25 mouse cellular contexts compared by ENCODE assay signal in the genomic region with DNA sequence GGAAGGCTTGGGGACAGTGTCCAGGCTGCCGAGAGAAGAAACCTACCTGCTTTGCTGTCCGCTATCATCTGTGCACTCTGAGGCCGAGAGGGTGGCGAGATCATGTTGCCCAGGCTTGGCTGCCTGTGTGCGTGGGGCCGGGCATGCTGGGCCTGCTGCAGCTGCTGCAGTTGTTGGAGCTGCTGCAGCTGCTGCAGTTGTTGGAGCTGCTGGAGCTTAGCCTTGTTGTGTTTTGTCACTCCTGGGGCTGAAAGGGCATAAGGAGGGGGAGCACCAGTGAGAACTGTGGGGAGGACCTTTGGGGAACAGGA. TPM values are rescaled to one million over a fixed set of nuclear protein-coding genes. Genes with fewer than 3 reads are reported as not detected.
DNase-seq lines count a peak whose midpoint lies in the region; ATAC-seq and TF ChIP-seq lines count a peak whose summit lies in the region.
"Had no signal": no experiment of that assay in that cellular context is flagged by ENCODE, and none has a peak within 500 bp of the region (broad histone marks: within the 10 kb centered on the region; RNA-seq: fewer than 3 reads in every experiment).

No protein-coding gene starts in this region.

- 0 out of 2 replicates have a peak overlapping the region, but pooled peaks have one; percentile 7 for H3K9ac ChIP-seq in liver, embryonic 11.5 days (ENCODE audit: low read depth, low read length)
- no peak overlapping the region for H3K9ac ChIP-seq in liver, postnatal 0 days (replicated peaks)
- peak overlapping the region; percentile 53; the same call in 1 of the 2 replicates for H3K9ac ChIP-seq in limb, embryonic 13.5 days
- H3K9ac ChIP-seq: forebrain, embryonic 15.5 days; heart, embryonic 15.5 days; liver, embryonic 13.5 days; lung, embryonic 14.5 days; neural tube, embryonic 13.5 days had no signal

- intact Hi-C loops in gastrocnemius, postnatal 14 days (cut with DNase I; ENCODE audit: low total_unique reads) = loop anchor here (5.0 kb wide), 1 partner anchor 41 kb away; no protein-coding TSS in a partner anchor

- no peak for ATAC-seq in liver, embryonic 11.5 days (replicated peaks; ENCODE audit: low FRiP score)
- ATAC-seq in liver, postnatal 0 days = no peak
- no peak for ATAC-seq in limb, embryonic 13.5 days (ENCODE audit: low FRiP score, low read depth)
- ATAC-seq: CD4-positive, CD25-positive, alpha-beta regulatory T cell, adult 4 months; forebrain, embryonic 15.5 days; hindbrain, postnatal 0 days; Patski had no signal

- H3K9me3 ChIP-seq in liver, embryonic 11.5 days (ENCODE audit: control insufficient read depth, low read length) = no peaks in the 10 kb centered on the region
- no peaks in the 10 kb centered on the region for H3K9me3 ChIP-seq in liver, postnatal 0 days (ENCODE audit: low read length)
- no peaks in the 10 kb centered on the region for H3K9me3 ChIP-seq in embryonic facial prominence, embryonic 10.5 days
- no peaks in the 10 kb centered on the region for H3K9me3 ChIP-seq in limb, embryonic 13.5 days
- H3K9me3 ChIP-seq: embryonic facial prominence, embryonic 13.5 days; forebrain, embryonic 15.5 days; heart, embryonic 15.5 days; liver, embryonic 13.5 days; neural tube, embryonic 13.5 days had no signal

- H3K27ac ChIP-seq in liver, embryonic 11.5 days (ENCODE audit: low read depth, low read length) = no peak overlapping the region
- H3K27ac ChIP-seq in liver, postnatal 0 days (ENCODE audit: low read depth) = no peak overlapping the region
- peak overlapping the region; percentile 45 for H3K27ac ChIP-seq in embryonic facial prominence, embryonic 10.5 days (replicated peaks)
- no peak overlapping the region for H3K27ac ChIP-seq in limb, embryonic 13.5 days
- H3K27ac ChIP-seq: embryonic facial prominence, embryonic 13.5 days; forebrain, embryonic 15.5 days; heart, adult 2 months; heart, embryonic 15.5 days; hindbrain, postnatal 0 days; kidney, postnatal 0 days; liver, embryonic 13.5 days; macrophage; neural tube, embryonic 13.5 days had no signal

- 0 out of 2 replicates have a peak, but pooled peaks cover 2% of the 10 kb centered on the region for H3K36me3 ChIP-seq in liver, embryonic 11.5 days (ENCODE audit: control insufficient read depth, insufficient read depth, low read length)
- peaks cover 8% of the 10 kb centered on the region; the same call in 1 of the 2 replicates for H3K36me3 ChIP-seq in liver, postnatal 0 days (replicated peaks; ENCODE audit: insufficient read depth, low read length)
- peaks cover 25% of the 10 kb centered on the region for H3K36me3 ChIP-seq in embryonic facial prominence, embryonic 10.5 days (replicated peaks)
- H3K36me3 ChIP-seq in limb, embryonic 13.5 days = peaks cover 15% of the 10 kb centered on the region
- H3K36me3 ChIP-seq: heart, embryonic 15.5 days had no signal

- no peak for TF ChIP-seq CTCF in liver, postnatal 0 days (IDR thresholded peaks at IDR 0.05; ENCODE audit: low read depth)

- H3K27me3 ChIP-seq in liver, embryonic 11.5 days (replicated peaks; ENCODE audit: control insufficient read depth, insufficient read depth, low read length) = peaks cover 11% of the 10 kb centered on the region
- H3K27me3 ChIP-seq in liver, postnatal 0 days (ENCODE audit: insufficient read depth, low read length) = peaks cover 6% of the 10 kb centered on the region; the same call in 1 of the 2 replicates
- H3K27me3 ChIP-seq in embryonic facial prominence, embryonic 10.5 days (replicated peaks; ENCODE audit: low read depth, poor library complexity, severe bottlenecking) = peaks cover 19% of the 10 kb centered on the region
- H3K27me3 ChIP-seq in limb, embryonic 13.5 days = peaks cover 17% of the 10 kb centered on the region
- H3K27me3 ChIP-seq: Patski had no signal

- 81% methylated on average over 6 of the region's 6 CpGs for WGBS in liver, embryonic 11.5 days
- 75% methylated on average over 6 of the region's 6 CpGs for WGBS in liver, postnatal 0 days (ENCODE audit: insufficient replicate concordance)
- 74% methylated on average over 6 of the region's 6 CpGs for WGBS in embryonic facial prominence, embryonic 10.5 days
- 70% methylated on average over 6 of the region's 6 CpGs for WGBS in limb, embryonic 13.5 days

- DNase-seq in gastrocnemius, postnatal 14 days = peak; percentile 36
- DNase-seq in gastrocnemius, adult 8-10 months (ENCODE audit: low spot score in 2 of 2) = no peak
- DNase-seq in liver, embryonic 11.5 days (ENCODE audit: low spot score) = no peak
- no peak for DNase-seq in liver, postnatal 0 days
- DNase-seq in embryonic facial prominence, embryonic 10.5 days (ENCODE audit: low spot score) = no peak
- no peak for DNase-seq in left cerebral cortex, adult 11 months (ENCODE audit: low spot score)
- DNase-seq: cerebellum, adult 11-12 months; cerebellum, postnatal 10 days; gastrocnemius, postnatal 25 days; heart, adult 2 months; kidney, adult 18-20 months; liver, embryonic 13.5 days; lung, embryonic 14.5 days had no signal

- TF ChIP-seq EP300 in liver, postnatal 0 days (IDR thresholded peaks at IDR 0.05; ENCODE audit: low read depth) = no peak

- H3K4me2 ChIP-seq in liver, embryonic 11.5 days = no peak overlapping the region
- no peak overlapping the region for H3K4me2 ChIP-seq in liver, postnatal 0 days (ENCODE audit: low read depth, low read length)
- H3K4me2 ChIP-seq in limb, embryonic 13.5 days (replicated peaks) = no peak overlapping the region
- H3K4me2 ChIP-seq: embryonic facial prominence, embryonic 13.5 days; forebrain, embryonic 15.5 days; heart, embryonic 15.5 days; liver, embryonic 13.5 days; lung, embryonic 14.5 days; neural tube, embryonic 13.5 days had no signal

- H3K4me1 ChIP-seq in liver, embryonic 11.5 days (replicated peaks; ENCODE audit: control insufficient read depth, insufficient read depth, low read length) = peaks cover 10% of the 10 kb centered on the region
- 0 out of 2 replicates have a peak, but pooled peaks cover 2% of the 10 kb centered on the region for H3K4me1 ChIP-seq in liver, postnatal 0 days (ENCODE audit: insufficient read depth)
- H3K4me1 ChIP-seq in embryonic facial prominence, embryonic 10.5 days = peaks cover 38% of the 10 kb centered on the region
- H3K4me1 ChIP-seq in limb, embryonic 13.5 days = peaks cover 16% of the 10 kb centered on the region

- no peak overlapping the region for H3K4me3 ChIP-seq in liver, embryonic 11.5 days (ENCODE audit: low read depth, low read length)
- H3K4me3 ChIP-seq in liver, postnatal 0 days (ENCODE audit: low read depth, low read length) = no peak overlapping the region
- H3K4me3 ChIP-seq in embryonic facial prominence, embryonic 10.5 days = no peak overlapping the region
- H3K4me3 ChIP-seq in limb, embryonic 13.5 days = no peak overlapping the region
- H3K4me3 ChIP-seq: embryonic facial prominence, embryonic 13.5 days; forebrain, embryonic 15.5 days; heart, adult 2 months; heart, embryonic 15.5 days; liver, embryonic 13.5 days; neural tube, embryonic 13.5 days had no signal

RNA-seq across cellular contexts. Expression of gene Ubald2, which starts 8.9 kb away (rescaled TPM):
- total RNA-seq in gastrocnemius, postnatal 14 days (2021) = 10 to 100 TPM; 42.6 to 58.9 TPM
- 10 to 100 TPM; 35.1 to 63.5 (median 47.7) TPM for total RNA-seq in gastrocnemius, adult 8-10 months (2022)
- 78.6 and 80.2 TPM in 2 replicates for polyA plus RNA-seq in liver, embryonic 11.5 days (2014; fragmentation: Nextera tagmentation; extraction: Ambion mirVana)
- 29.2 and 29.8 TPM in 2 replicates for polyA plus RNA-seq in liver, postnatal 0 days (2015; fragmentation: Nextera tagmentation; extraction: Ambion mirVana)
- 43.7 and 46.4 TPM in 2 replicates for polyA plus RNA-seq in embryonic facial prominence, embryonic 10.5 days (2016; fragmentation: Nextera tagmentation; extraction: Ambion mirVana)
- polyA plus RNA-seq in limb, embryonic 13.5 days (2015; fragmentation: Nextera tagmentation; extraction: Ambion mirVana) = 28.2 and 30.2 TPM in 2 replicates

RNA-seq across cellular contexts. Expression of gene Qrich2, which starts 23.2 kb away (rescaled TPM):
- not detected for total RNA-seq in gastrocnemius, postnatal 14 days (2021)
- not detected for total RNA-seq in gastrocnemius, adult 8-10 months (2022)
- 0.16 TPM in 1 of 2 replicates, not detected in the other for polyA plus RNA-seq in liver, embryonic 11.5 days (2014; fragmentation: Nextera tagmentation; extraction: Ambion mirVana)
- polyA plus RNA-seq in liver, postnatal 0 days (2015; fragmentation: Nextera tagmentation; extraction: Ambion mirVana) = 0.06 TPM in 1 of 2 replicates, not detected in the other
- 0.23 and 0.44 TPM in 2 replicates for polyA plus RNA-seq in embryonic facial prominence, embryonic 10.5 days (2016; fragmentation: Nextera tagmentation; extraction: Ambion mirVana)
- polyA plus RNA-seq in limb, embryonic 13.5 days (2015; fragmentation: Nextera tagmentation; extraction: Ambion mirVana) = 0.17 and 0.24 TPM in 2 replicates
- total RNA-seq: adrenal gland, adult 2 months; gastrocnemius, postnatal 25 days; heart, adult 2 months; hematopoietic stem cell, adult 5-6 weeks; hindbrain, postnatal 0 days had no signal
- polyA plus RNA-seq: CD4-positive, CD25-positive, alpha-beta regulatory T cell, adult 4 months; forebrain, embryonic 15.5 days; heart, embryonic 15.5 days; liver, embryonic 13.5 days; macrophage; neural tube, embryonic 13.5 days had no signal

RNA-seq across cellular contexts. Expression of gene Rnf157, which starts 30.0 kb away (rescaled TPM):
- 10 to 100 TPM; 38.3 to 48.7 TPM for total RNA-seq in gastrocnemius, postnatal 14 days (2021)
- total RNA-seq in gastrocnemius, adult 8-10 months (2022) = 10 to 100 TPM; 23.0 to 29.5 (median 24.2) TPM
- 5.0 and 6.8 TPM in 2 replicates for polyA plus RNA-seq in liver, embryonic 11.5 days (2014; fragmentation: Nextera tagmentation; extraction: Ambion mirVana)
- 1.5 and 2.2 TPM in 2 replicates for polyA plus RNA-seq in liver, postnatal 0 days (2015; fragmentation: Nextera tagmentation; extraction: Ambion mirVana)
- 12.7 and 15.7 TPM in 2 replicates for polyA plus RNA-seq in embryonic facial prominence, embryonic 10.5 days (2016; fragmentation: Nextera tagmentation; extraction: Ambion mirVana)
- polyA plus RNA-seq in limb, embryonic 13.5 days (2015; fragmentation: Nextera tagmentation; extraction: Ambion mirVana) = 18.6 and 18.7 TPM in 2 replicates

RNA-seq across cellular contexts. Expression of gene Prpsap1, which starts 51.2 kb away (rescaled TPM):
- total RNA-seq in gastrocnemius, postnatal 14 days (2021) = 10 to 100 TPM; 22.4 to 24.6 TPM
- 10 to 100 TPM; 10.4 to 12.7 (median 11.5) TPM for total RNA-seq in gastrocnemius, adult 8-10 months (2022)
- 133 and 135 TPM in 2 replicates for polyA plus RNA-seq in liver, embryonic 11.5 days (2014; fragmentation: Nextera tagmentation; extraction: Ambion mirVana)
- polyA plus RNA-seq in liver, postnatal 0 days (2015; fragmentation: Nextera tagmentation; extraction: Ambion mirVana) = 64.4 and 67.4 TPM in 2 replicates
- 233 and 242 TPM in 2 replicates for polyA plus RNA-seq in embryonic facial prominence, embryonic 10.5 days (2016; fragmentation: Nextera tagmentation; extraction: Ambion mirVana)
- 189 and 199 TPM in 2 replicates for polyA plus RNA-seq in limb, embryonic 13.5 days (2015; fragmentation: Nextera tagmentation; extraction: Ambion mirVana)
